Mouse (Mus musculus) kidney, postnatal 14 days (tissue): ENCODE measurements at regions not wholly inside any gene's neighbourhood (a gene's known extent, or its start where the extent isn't known, plus 50 kb on each side); places are given as distances from the start of the nearest gene placed in this dataset.

Experiments used
- DNase-seq: peaks from one replicate; pipeline ENCODE4 v3.0.0; 2022; ENCODE audit warnings: mixed read lengths

GRCm38 (mm10) chr15:62862574-62862973 lies 982.4 kb downstream of the Gsdmc2 start:
- no peak for DNase-seq

- no peak for DNase-seq
Observed at GRCm38 (mm10) chr15:62861422-62861821, 983.6 kb downstream of the Gsdmc2 start.

GRCm38 (mm10) chr15:62849326-62849725 lies 995.7 kb downstream of the Gsdmc2 start:
- DNase-seq, result peak; percentile 10

GRCm38 (mm10) chr15:62845884-62846283 lies 999.1 kb downstream of the Gsdmc2 start:
- no peak for DNase-seq

- no peak for DNase-seq
Observed at GRCm38 (mm10) chr15:62825586-62825985, 1019.4 kb downstream of the Gsdmc2 start.

- no peak for DNase-seq
Observed at GRCm38 (mm10) chr15:62823861-62824518, 1021.0 kb downstream of the Gsdmc2 start.

GRCm38 (mm10) chr15:62822305-62822704 lies 1022.7 kb downstream of the Gsdmc2 start:
- DNase-seq, result no peak

- DNase-seq, result no peak
Observed at GRCm38 (mm10) chr15:62813093-62813492, 1031.9 kb downstream of the Gsdmc2 start.

GRCm38 (mm10) chr15:62812026-62812425 lies 1033.0 kb downstream of the Gsdmc2 start:
- DNase-seq, result no peak

- no peak for DNase-seq
Observed at GRCm38 (mm10) chr15:62809320-62809719, 1035.7 kb downstream of the Gsdmc2 start.

GRCm38 (mm10) chr15:62808087-62808808 lies 1036.7 kb downstream of the Gsdmc2 start:
- DNase-seq, result no peak

- DNase-seq, result no peak
Observed at GRCm38 (mm10) chr15:62807364-62807763, 1037.6 kb downstream of the Gsdmc2 start.

- peak; percentile 36 for DNase-seq
Observed at GRCm38 (mm10) chr15:62802770-62803169, 1042.2 kb downstream of the Gsdmc2 start.

- DNase-seq, result no peak
Observed at GRCm38 (mm10) chr15:62798731-62799130, 1046.2 kb downstream of the Gsdmc2 start.

GRCm38 (mm10) chr15:62793569-62793968 lies 1051.4 kb downstream of the Gsdmc2 start:
- no peak for DNase-seq

- no peak for DNase-seq
Observed at GRCm38 (mm10) chr15:62792084-62792483, 1052.9 kb downstream of the Gsdmc2 start.

GRCm38 (mm10) chr15:62787753-62788152 lies 1057.2 kb downstream of the Gsdmc2 start:
- no peak for DNase-seq

GRCm38 (mm10) chr15:62786315-62786714 lies 1058.7 kb downstream of the Gsdmc2 start:
- no peak for DNase-seq

- no peak for DNase-seq
Observed at GRCm38 (mm10) chr15:62784456-62785139, 1060.4 kb downstream of the Gsdmc2 start.

GRCm38 (mm10) chr15:62778899-62779298 lies 1066.1 kb downstream of the Gsdmc2 start:
- no peak for DNase-seq

GRCm38 (mm10) chr15:62752686-62753085 lies 1092.3 kb downstream of the Gsdmc2 start:
- DNase-seq, result no peak

GRCm38 (mm10) chr15:62743879-62744278 lies 1101.1 kb downstream of the Gsdmc2 start:
- no peak for DNase-seq

GRCm38 (mm10) chr15:62740746-62741145 lies 1104.2 kb downstream of the Gsdmc2 start:
- DNase-seq, result no peak

- DNase-seq, result no peak
Observed at GRCm38 (mm10) chr15:62735334-62735733, 1109.6 kb downstream of the Gsdmc2 start.
